Mouse (Mus musculus) heart, postnatal 0 days (tissue): ENCODE data around the gene Gm10964.

Experiments used
- CTCF ChIP-seq: IDR thresholded peaks from 2 replicates; pipeline ENCODE4 v1.5.1; 2016; ENCODE audit warnings: antibody characterized with exemption, control low read depth, low read depth
- EP300 ChIP-seq: IDR thresholded peaks from 2 replicates; pipeline ENCODE4 v1.6.1; 2016; ENCODE audit warnings: antibody characterized with exemption, low read depth

DNA sequence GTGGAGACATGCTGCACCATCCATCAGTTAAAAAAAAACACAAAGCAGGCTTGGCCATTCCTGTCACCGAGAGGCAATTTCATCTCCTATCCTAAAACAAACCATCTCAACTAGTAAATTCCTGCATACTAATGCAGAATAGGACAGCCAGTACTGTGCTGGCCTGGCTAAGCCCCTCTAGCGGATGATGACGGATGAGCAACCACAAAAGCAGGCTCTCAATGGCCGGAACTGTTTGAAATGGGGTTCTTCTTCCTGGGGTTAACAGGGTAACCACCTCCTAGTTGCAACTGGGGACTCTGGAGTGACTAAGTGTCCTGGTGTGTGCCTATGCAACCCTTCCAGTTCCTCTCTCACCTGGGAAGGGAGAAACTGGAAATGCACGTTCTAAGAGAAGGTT is 1.2 kb downstream of the Gm10964 start:
- TF ChIP-seq CTCF (no peak), EP300 (no peak)
